Mouse (Mus musculus): ENCODE results near the gene Plekha3. TPM values are rescaled to one million over a fixed set of nuclear protein-coding genes. Genes with fewer than 3 reads are reported as not detected.

The Plekha3 gene
- total RNA-seq, 2 experiments from 2014 or later, result 19.2 to 19.7 TPM

- peak; percentile 59 to 65 for DNase-seq
- intact Hi-C loops (cut with DNase I), result loop anchor here (2.0 to 10.0 kb wide), 2 partner anchors 25 to 191 kb away; partner anchors contain the start of genes Pjvk and Prkra
These were observed 1.5 kb upstream of the Plekha3 start for GRCm38 (mm10) chr2:76673472-76674081.

- DNase-seq, result peak in 1 of 2 experiments; percentile 24
- intact Hi-C loops (cut with DNase I), result loop anchor here (10.0 kb wide), 1 partner anchor 189 kb away; no protein-coding TSS in a partner anchor
These were observed 370 bp downstream of the Plekha3 start for GRCm38 (mm10) chr2:76675451-76675850.

- intact Hi-C loops (cut with DNase I), result loop anchor here (10.0 kb wide), 1 partner anchor 189 kb away; no protein-coding TSS in a partner anchor
- DNase-seq, result no peak
These were observed 868 bp downstream of the Plekha3 start for GRCm38 (mm10) chr2:76675949-76676348.

GRCm38 (mm10) chr2:76676401-76677226, 1.5 kb downstream of the Plekha3 start:
- intact Hi-C loops (cut with DNase I), result loop anchor here (10.0 kb wide), 1 partner anchor 188 kb away; no protein-coding TSS in a partner anchor
- no peak for DNase-seq

GRCm38 (mm10) chr2:76682301-76682700, 7.2 kb downstream of the Plekha3 start:
- intact Hi-C loops (cut with DNase I), result no loop called here
- no peak for DNase-seq

GRCm38 (mm10) chr2:76686986-76687385, 11.9 kb downstream of the Plekha3 start:
- DNase-seq, result no peak
- intact Hi-C loops (cut with DNase I), result no loop called here

- intact Hi-C loops (cut with DNase I), result no loop called here
These were observed 12.5 kb downstream of the Plekha3 start for GRCm38 (mm10) chr2:76687608-76688007.

GRCm38 (mm10) chr2:76688162-76688561, 13.1 kb downstream of the Plekha3 start:
- intact Hi-C loops (cut with DNase I), result no loop called here
- DNase-seq, result no peak

More at GRCm38 (mm10) chr2:76687608-76688007, 12.5 kb downstream of the Plekha3 start:
- no peak for DNase-seq

GRCm38 (mm10) chr2:76690436-76691204, 15.5 kb downstream of the Plekha3 start:
- intact Hi-C loops (cut with DNase I), result no loop called here
- peak; percentile 65 to 80 for DNase-seq

GRCm38 (mm10) chr2:76693765-76694164, 18.7 kb downstream of the Plekha3 start:
- DNase-seq, result no peak
- intact Hi-C loops (cut with DNase I), result no loop called here

- intact Hi-C loops (cut with DNase I), result loop anchor here (5.0 kb wide), 1 partner anchor 48 kb away; the partner anchor contains the start of genes Pjvk and Prkra
- no peak for DNase-seq
These were observed 20.2 kb downstream of the Plekha3 start for GRCm38 (mm10) chr2:76695290-76695689.

GRCm38 (mm10) chr2:76702188-76702587, 27.1 kb downstream of the Plekha3 start:
- DNase-seq, result no peak
- intact Hi-C loops (cut with DNase I), result no loop called here

GRCm38 (mm10) chr2:76702751-76703150, 27.7 kb downstream of the Plekha3 start:
- no peak for DNase-seq

GRCm38 (mm10) chr2:76705655-76706054, 30.6 kb downstream of the Plekha3 start:
- DNase-seq, result no peak
- intact Hi-C loops (cut with DNase I), result no loop called here

More at GRCm38 (mm10) chr2:76702751-76703150, 27.7 kb downstream of the Plekha3 start:
- intact Hi-C loops (cut with DNase I), result no loop called here

GRCm38 (mm10) chr2:76708512-76708911, 33.4 kb downstream of the Plekha3 start:
- intact Hi-C loops (cut with DNase I), result no loop called here

GRCm38 (mm10) chr2:76714984-76715383, 39.9 kb downstream of the Plekha3 start:
- intact Hi-C loops (cut with DNase I), result no loop called here
- DNase-seq, result no peak

More at GRCm38 (mm10) chr2:76708512-76708911, 33.4 kb downstream of the Plekha3 start:
- DNase-seq, result no peak

GRCm38 (mm10) chr2:76719650-76720049, 44.6 kb downstream of the Plekha3 start:
- no peak for DNase-seq
- intact Hi-C loops (cut with DNase I), result no loop called here
